Mouse (Mus musculus): ENCODE data around the gene Cfl1.

- TF ChIP-seq USF2 (conservative IDR thresholded peaks at IDR 0.05; ENCODE audit: low read depth, low read length) = no peak
- TF ChIP-seq CHD2 (IDR thresholded peaks at IDR 0.05; ENCODE audit: low read length) = no peak
- no peak for TF ChIP-seq CTCF (conservative IDR thresholded peaks at IDR 0.05 in 1 of 2, IDR thresholded peaks at IDR 0.05 in 1 of 2; ENCODE audit: low read depth in 2 of 2, low read length in 2 of 2)
Measured at GRCm38 (mm10) chr19:5495353-5496051, 5.2 kb downstream of the Cfl1 start.
